Mouse (Mus musculus) urinary bladder, adult 2 months (tissue): ENCODE data around the gene Swt1. TPM values are rescaled to one million over a fixed set of nuclear protein-coding genes. Genes with fewer than 3 reads are reported as not detected.

Experiments
- DNase-seq: peaks from one replicate; pipeline ENCODE4 v3.0.0; 2022; ENCODE audit warnings: low spot score
- polyA plus RNA-seq: library from polyadenylated mRNA; depleted of rRNA; stranded (reverse); fragments of >200 nt; gene quantifications from 2 replicates; pipeline ENCODE4 v1.2.3, GENCODE M21; 2012; rRNA removed

Swt1 gene
- polyA plus RNA-seq, 1 experiment, result 20.1 TPM

GRCm38 (mm10) chr1:151319267-151319666, 109.0 kb downstream of the Swt1 start:
- DNase-seq, result no peak

Other genes with a start within 250 kb of the Swt1 start
- not detected in 2 replicates for gene Gm47985, start 245.9 kb downstream of the Swt1 start, polyA plus RNA-seq
- not detected in 2 replicates for gene Gm8947, start 236.1 kb downstream of the Swt1 start, polyA plus RNA-seq
- gene Gm47995, start 230.0 kb downstream of the Swt1 start, polyA plus RNA-seq, result not detected in 2 replicates
- gene 3110040M04Rik, start 224.3 kb downstream of the Swt1 start, polyA plus RNA-seq, result not detected in 2 replicates
- gene Gm47996, start 218.3 kb downstream of the Swt1 start, polyA plus RNA-seq, result not detected in 2 replicates
- gene Ivns1abp, start 84.0 kb downstream of the Swt1 start, polyA plus RNA-seq, result 65.5 and 76.2 TPM in 2 replicates
- gene Trmt1l, start 87 bp upstream of the Swt1 start, polyA plus RNA-seq, result 28.8 and 29.3 TPM in 2 replicates
- 36.3 and 37.8 TPM in 2 replicates for gene Rnf2, start 72.5 kb upstream of the Swt1 start, polyA plus RNA-seq
- gene Fam129a, start 142.7 kb upstream of the Swt1 start, polyA plus RNA-seq, result 112 and 160 TPM in 2 replicates